Mouse (Mus musculus) CH12.LX (cell line): ENCODE measurements around the gene Wdr95. TPM values are rescaled to one million over a fixed set of nuclear protein-coding genes. Genes with fewer than 3 reads are reported as not detected.

Experiments used
- DNase-seq: peaks from one replicate; pipeline ENCODE4 v3.0.0-alpha.2; 2013; ENCODE audit errors: extremely low read depth
- H3K27ac ChIP-seq: 2 replicates; pipeline ENCODE4 v1.5.1; 2012; ENCODE audit warnings: low read depth, mild to moderate bottlenecking, control low read depth, moderate library complexity; ENCODE audit not compliant: insufficient read depth
- H3K27me3 ChIP-seq: replicated peaks from 2 replicates; pipeline ENCODE3; 2012; ENCODE audit warnings: inconsistent platforms
- H3K36me3 ChIP-seq, 2 experiments: replicated peaks in 1 of 2; 2 replicates each; pipeline versions ENCODE3 to v1.6.1; 2012; ENCODE audit warnings: inconsistent platforms in 1 of 2, low read length in 1 of 2, mild to moderate bottlenecking in 1 of 2, mixed read lengths in 1 of 2, moderate library complexity in 1 of 2; ENCODE audit not compliant: control insufficient read depth in 1 of 2, insufficient read depth in 1 of 2
- H3K4me1 ChIP-seq, 2 experiments: 2 replicates each; pipeline ENCODE4 v1.6.1; 2012; ENCODE audit warnings: inconsistent platforms in 1 of 2, moderate library complexity in 1 of 2; ENCODE audit not compliant: insufficient read depth in 2 of 2, control insufficient read depth in 1 of 2
- H3K4me2 ChIP-seq: 2 replicates; pipeline ENCODE4 v1.6.1; 2012; ENCODE audit warnings: low read depth, mild to moderate bottlenecking, control low read depth; ENCODE audit not compliant: poor library complexity, insufficient read depth, severe bottlenecking
- H3K4me3 ChIP-seq, 3 experiments: fragments of 150-350 bp in 1 of 3; sonication (generic) in 1 of 3; replicated peaks in 1 of 3; 2 replicates each; pipeline versions ENCODE3 to v1.5.1; 2011 to 2012; ENCODE audit warnings: low read depth in 2 of 3, low read length in 2 of 3, mild to moderate bottlenecking in 2 of 3, moderate library complexity in 2 of 3, control low read depth in 1 of 3, improper control_type of control experiment in 1 of 3, inconsistent platforms in 1 of 3, mixed read lengths in 1 of 3; ENCODE audit not compliant: poor library complexity in 1 of 3
- H3K79me2 ChIP-seq: replicated peaks from 2 replicates; pipeline ENCODE4 v1.6.1; 2012; ENCODE audit warnings: mild to moderate bottlenecking, moderate library complexity; ENCODE audit not compliant: control insufficient read depth, poor library complexity, insufficient read depth, severe bottlenecking; ENCODE audit errors: extremely low read depth
- H3K9ac ChIP-seq: 2 replicates; pipeline ENCODE4 v1.6.1; 2012; ENCODE audit warnings: low read depth, mild to moderate bottlenecking, control low read depth, moderate library complexity; ENCODE audit not compliant: insufficient read depth
- H3K9me3 ChIP-seq: replicated peaks from 2 replicates; pipeline ENCODE3; 2012; ENCODE audit warnings: low read length, inconsistent platforms, mixed read lengths
- CHD1 ChIP-seq: IDR thresholded peaks from 2 replicates; pipeline ENCODE4 v1.6.1; 2012; ENCODE audit warnings: low read depth, low read length, improper control_type of control experiment, inconsistent platforms
- CHD2 ChIP-seq: IDR thresholded peaks from 2 replicates; pipeline ENCODE4 v1.6.1; 2011; ENCODE audit warnings: low read length, improper control_type of control experiment
- E2F4 ChIP-seq: IDR thresholded peaks from 2 replicates; pipeline ENCODE4 v1.6.1; 2011; ENCODE audit warnings: low read depth, low read length, improper control_type of control experiment; ENCODE audit not compliant: insufficient replicate concordance
- EP300 ChIP-seq: IDR thresholded peaks from 2 replicates; pipeline ENCODE4 v1.6.1; 2011; ENCODE audit warnings: low read length, improper control_type of control experiment
- ETS1 ChIP-seq: conservative IDR thresholded peaks from 2 replicates; pipeline ENCODE4 v1.6.1; 2012; ENCODE audit warnings: low read depth, mild to moderate bottlenecking, inconsistent platforms, low read length, improper control_type of control experiment, moderate library complexity
- GABPA ChIP-seq: IDR thresholded peaks from 2 replicates; pipeline ENCODE4 v1.6.1; 2012; ENCODE audit warnings: low read depth, low read length, improper control_type of control experiment, inconsistent platforms; ENCODE audit not compliant: insufficient replicate concordance
- HCFC1 ChIP-seq: IDR thresholded peaks from 2 replicates; pipeline ENCODE4 v1.6.1; 2012; ENCODE audit warnings: low read depth, mild to moderate bottlenecking, inconsistent platforms, low read length, improper control_type of control experiment
- IRF4 ChIP-seq: IDR thresholded peaks from 2 replicates; pipeline ENCODE4 v1.6.1; 2014; ENCODE audit warnings: low read depth, mild to moderate bottlenecking, inconsistent platforms, low read length, improper control_type of control experiment
- JUN ChIP-seq: IDR thresholded peaks from 2 replicates; pipeline ENCODE4 v1.6.1; 2011; ENCODE audit warnings: low read depth, mild to moderate bottlenecking, low read length, improper control_type of control experiment, moderate library complexity; ENCODE audit not compliant: insufficient read depth
- JUND ChIP-seq: conservative IDR thresholded peaks from 2 replicates; pipeline ENCODE4 v1.6.1; 2011; ENCODE audit warnings: low read depth, low read length, improper control_type of control experiment
- MAFK ChIP-seq: IDR thresholded peaks from 2 replicates; pipeline ENCODE4 v1.6.1; 2011; ENCODE audit warnings: low read length, improper control_type of control experiment; ENCODE audit not compliant: insufficient replicate concordance
- MAX ChIP-seq: IDR thresholded peaks from 2 replicates; pipeline ENCODE4 v1.6.1; 2011; ENCODE audit warnings: low read length, improper control_type of control experiment
- MAZ ChIP-seq: IDR thresholded peaks from 2 replicates; pipeline ENCODE4 v1.6.1; 2012; ENCODE audit warnings: low read depth, mild to moderate bottlenecking, inconsistent platforms, low read length, improper control_type of control experiment, moderate library complexity
- MXI1 ChIP-seq: IDR thresholded peaks from 2 replicates; pipeline ENCODE4 v1.6.1; 2011; ENCODE audit warnings: mild to moderate bottlenecking, low read depth, low read length, improper control_type of control experiment
- POLR2A ChIP-seq: IDR thresholded peaks from 2 replicates; pipeline ENCODE4 v1.6.1; 2011; ENCODE audit warnings: low read depth, mild to moderate bottlenecking, improper control_type of control experiment, low read length
- SIN3A ChIP-seq: IDR thresholded peaks from 2 replicates; pipeline ENCODE4 v1.6.1; 2012; ENCODE audit warnings: low read length, improper control_type of control experiment, inconsistent platforms
- TCF12 ChIP-seq: IDR thresholded peaks from 2 replicates; pipeline ENCODE4 v1.6.1; 2014; ENCODE audit warnings: low read depth, mild to moderate bottlenecking, inconsistent platforms, low read length, improper control_type of control experiment
- UBTF ChIP-seq: IDR thresholded peaks from 2 replicates; pipeline ENCODE4 v1.6.1; 2012; ENCODE audit warnings: low read depth, mild to moderate bottlenecking, inconsistent platforms, low read length, improper control_type of control experiment, moderate library complexity
- USF1 ChIP-seq: IDR thresholded peaks from 2 replicates; pipeline ENCODE4 v1.6.1; 2014; ENCODE audit warnings: low read depth, mild to moderate bottlenecking, inconsistent platforms, low read length, improper control_type of control experiment
- ZMIZ1 ChIP-seq: IDR thresholded peaks from 2 replicates; pipeline ENCODE4 v1.6.1; 2012; ENCODE audit warnings: low read depth, mild to moderate bottlenecking, inconsistent platforms, low read length, improper control_type of control experiment
- ZNF384 ChIP-seq: IDR thresholded peaks from 2 replicates; pipeline ENCODE4 v1.6.1; 2012; ENCODE audit warnings: low read depth, low read length, improper control_type of control experiment, inconsistent platforms
- dilution Hi-C: fragments of 300-500 bp; cut with MboI; formaldehyde crosslinking; loops from 2 replicates; pipeline ENCODE4 v1.14.3; 2020; ENCODE audit warnings: low sequenced_read_pairs; ENCODE audit not compliant: extremely low pct_unique_long_range_greater_than_20kb, extremely low pct_ligation_motif_present
- in situ Hi-C: fragments of 300-500 bp; cut with MboI; formaldehyde crosslinking; loops from 3 replicates; pipeline ENCODE4 v1.14.3; 2019; ENCODE audit warnings: low sequenced_read_pairs, low pct_ligation_motif_present, low pct_unique_long_range_greater_than_20kb, mixed read lengths
- polyA plus RNA-seq: library from polyadenylated mRNA; unstranded; fragments of >175 nt; gene quantifications from 2 replicates; pipeline ENCODE4 v1.2.1, GENCODE M21; 2012; ENCODE audit warnings: low read depth; ENCODE audit not compliant: insufficient read length
- total RNA-seq, 2 experiments: library from RNA; depleted of rRNA; stranded (reverse); fragments of 300-350 nt in 1 of 2; fragments of >200 nt in 1 of 2; gene quantifications; 2 replicates each; pipeline ENCODE4 v1.2.3; 2012 to 2014

Wdr95 gene
- total and polyA plus RNA-seq, 3 experiments: not detected

- Histone ChIP-seq H3K4me1 (peaks cover 9 to 18% of the 10 kb centered on the region in 2 experiments), H3K9me3 (no peaks in the 10 kb centered on the region), H3K9ac (no peak overlapping the region), H3K36me3 (peaks cover 4 to 39% of the 10 kb centered on the region in 2 experiments), H3K27ac (no peak overlapping the region), H3K4me3 (no peak overlapping the region), H3K27me3 (no peaks in the 10 kb centered on the region), H3K79me2 (no peaks in the 10 kb centered on the region), H3K4me2 (no peak overlapping the region)
- dilution Hi-C loops (no loop called here), in situ Hi-C loops (no loop called here)
- TF ChIP-seq ETS1 (no peak), POLR2A (no peak), JUND (no peak), ZNF384 (no peak), EP300 (no peak), MAX (no peak), CHD1 (no peak), IRF4 (no peak), ZMIZ1 (no peak), JUN (no peak), USF1 (no peak), MAFK (no peak), MXI1 (no peak), CHD2 (no peak), GABPA (no peak), E2F4 (no peak), HCFC1 (no peak), MAZ (no peak), TCF12 (no peak)
- DNase-seq: no peak
Measured at GRCm38 (mm10) chr5:149612165-149612518, 83.7 kb downstream of the Wdr95 start.

DNA sequence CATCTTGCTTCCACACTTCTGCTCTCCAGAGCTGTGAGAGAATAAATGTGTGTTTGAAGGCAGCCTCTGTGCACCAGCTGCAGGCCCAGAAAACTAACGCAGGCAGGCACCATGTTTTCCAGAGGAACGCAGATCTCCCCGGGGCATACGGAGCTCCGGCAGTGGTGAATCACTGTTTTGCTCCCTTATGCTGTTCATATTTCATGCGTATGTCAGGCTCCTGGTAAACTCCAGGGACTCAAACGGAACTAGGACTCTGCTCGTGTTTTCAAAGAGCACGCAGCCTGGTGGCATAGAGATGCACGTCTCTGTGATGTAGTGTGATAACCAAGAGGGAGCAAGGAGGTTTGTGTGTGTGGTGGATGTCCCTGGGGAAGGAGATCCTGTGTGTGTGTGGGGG lies 84.3 kb downstream of the Wdr95 start:
- in situ Hi-C loops: no loop called here
- H3K79me2 ChIP-seq: no peaks in the 10 kb centered on the region

More for the DNA sequence above, 84.3 kb downstream of the Wdr95 start:
- H3K27me3 ChIP-seq: no peaks in the 10 kb centered on the region
- H3K4me3 ChIP-seq: no peak overlapping the region
- peaks cover 11 to 24% of the 10 kb centered on the region in 2 experiments for H3K4me1 ChIP-seq
- H3K36me3 ChIP-seq: peaks cover 6 to 45% of the 10 kb centered on the region in 2 experiments
- TF ChIP-seq MAZ (no peak), EP300 (no peak), SIN3A (no peak), ZNF384 (no peak), UBTF (no peak)
- no peak for DNase-seq
- H3K9me3 ChIP-seq: no peaks in the 10 kb centered on the region
- no peak overlapping the region for H3K27ac ChIP-seq
- no peak overlapping the region for H3K9ac ChIP-seq
- no peak overlapping the region for H3K4me2 ChIP-seq
- dilution Hi-C loops: no loop called here
